Mouse (Mus musculus) Patski (cell line): ENCODE measurements at regions not wholly inside any gene's neighbourhood (a gene's known extent, or its start where the extent isn't known, plus 50 kb on each side); places are given as distances from the start of the nearest gene placed in this dataset.

Experiments used
- ATAC-seq: fragments of 100-300 bp; one replicate; pipeline ENCODE4 v1.8.0; 2021
- CTCF ChIA-PET: fragments of 350-600 bp; sonication (Branson Sonifier 250); formaldehyde crosslinking; loops from one replicate; lab custom pipeline; 2022; ENCODE audit warnings: inconsistent platforms; lab: Charles Lee
- POLR2A ChIA-PET: fragments of 350-600 bp; sonication (Branson Sonifier 250); formaldehyde crosslinking; loops from one replicate; lab custom pipeline; 2022; ENCODE audit warnings: antibody characterized with exemption, inconsistent platforms; lab: Charles Lee
- DNase-seq: peaks from one replicate; pipeline ENCODE4 v3.0.0-alpha.2; 2011; ENCODE audit warnings: low read depth, low spot score
- H3K27me3 ChIP-seq: fragments of 371-371 bp; one replicate; pipeline ENCODE4 v1.5.1; 2021
- CTCF ChIP-seq: fragments of 100-300 bp; IDR thresholded peaks from one replicate; pipeline ENCODE4 v1.5.1; 2021
- in situ Hi-C: fragments of 300-500 bp; cut with MboI; formaldehyde crosslinking; loops from 3 replicates; pipeline ENCODE4 v1.11.1; 2018; ENCODE audit warnings: low pct_unique_long_range_greater_than_20kb, mixed read lengths

DNA sequence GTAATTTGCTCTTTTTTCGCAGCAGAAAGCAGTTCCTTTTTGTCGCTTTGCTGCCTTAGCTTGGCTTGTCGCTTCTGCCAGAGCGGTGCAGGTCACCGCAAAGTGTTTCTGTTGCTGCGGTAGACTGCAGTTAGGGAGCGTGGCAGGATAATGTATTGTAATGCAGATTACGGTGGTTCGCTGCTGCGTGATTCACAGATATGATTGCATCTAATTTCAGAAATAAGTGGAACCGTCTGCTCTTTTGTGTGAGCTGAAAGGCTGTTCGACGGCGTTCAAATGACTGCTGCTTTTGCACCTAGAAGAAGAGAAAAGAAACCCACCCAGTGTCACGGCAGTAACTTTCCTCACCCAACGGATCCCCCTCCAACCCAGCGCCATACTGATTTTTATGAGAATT is 104.7 kb upstream of the Satb2 start:
- ChIA-PET POLR2A (no interaction called here), CTCF (no interaction called here)
- in situ Hi-C loops = no loop called here
- no peak for ATAC-seq
- peaks cover 13% of the 10 kb centered on the region for H3K27me3 ChIP-seq
- no peak for DNase-seq
- no peak for TF ChIP-seq CTCF

DNA sequence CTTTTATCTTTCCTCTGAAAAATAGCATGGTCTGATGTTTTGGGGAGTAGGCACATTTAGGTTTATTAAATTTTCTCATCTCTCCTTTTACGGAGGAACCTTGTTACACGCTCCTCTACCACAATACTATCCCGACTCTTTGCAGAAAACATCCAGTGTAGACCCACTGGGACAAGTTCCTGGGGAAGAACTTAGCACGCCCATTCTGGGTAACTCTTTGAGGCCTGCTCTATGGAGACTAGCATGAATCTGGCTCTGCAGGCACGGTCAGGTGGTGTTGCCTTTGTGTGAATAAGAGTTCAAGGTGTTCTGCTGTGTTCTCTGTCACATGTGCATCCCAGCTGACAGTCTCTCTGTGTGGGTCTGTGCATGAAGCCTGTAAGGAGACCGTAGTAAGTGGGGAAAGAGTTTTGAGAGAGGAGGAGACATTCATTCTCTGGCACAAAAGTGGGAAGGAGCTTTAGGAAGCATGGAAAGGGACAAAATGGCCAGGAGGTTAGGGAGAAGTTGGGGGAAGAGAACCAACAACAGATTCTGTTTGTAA is 105.2 kb upstream of the Satb2 start:
- ChIA-PET POLR2A (no interaction called here), CTCF (no interaction called here)
- no peak for TF ChIP-seq CTCF
- ATAC-seq (no peak), DNase-seq (no peak)
- in situ Hi-C loops = no loop called here
- H3K27me3 ChIP-seq = peaks cover 13% of the 10 kb centered on the region

DNA sequence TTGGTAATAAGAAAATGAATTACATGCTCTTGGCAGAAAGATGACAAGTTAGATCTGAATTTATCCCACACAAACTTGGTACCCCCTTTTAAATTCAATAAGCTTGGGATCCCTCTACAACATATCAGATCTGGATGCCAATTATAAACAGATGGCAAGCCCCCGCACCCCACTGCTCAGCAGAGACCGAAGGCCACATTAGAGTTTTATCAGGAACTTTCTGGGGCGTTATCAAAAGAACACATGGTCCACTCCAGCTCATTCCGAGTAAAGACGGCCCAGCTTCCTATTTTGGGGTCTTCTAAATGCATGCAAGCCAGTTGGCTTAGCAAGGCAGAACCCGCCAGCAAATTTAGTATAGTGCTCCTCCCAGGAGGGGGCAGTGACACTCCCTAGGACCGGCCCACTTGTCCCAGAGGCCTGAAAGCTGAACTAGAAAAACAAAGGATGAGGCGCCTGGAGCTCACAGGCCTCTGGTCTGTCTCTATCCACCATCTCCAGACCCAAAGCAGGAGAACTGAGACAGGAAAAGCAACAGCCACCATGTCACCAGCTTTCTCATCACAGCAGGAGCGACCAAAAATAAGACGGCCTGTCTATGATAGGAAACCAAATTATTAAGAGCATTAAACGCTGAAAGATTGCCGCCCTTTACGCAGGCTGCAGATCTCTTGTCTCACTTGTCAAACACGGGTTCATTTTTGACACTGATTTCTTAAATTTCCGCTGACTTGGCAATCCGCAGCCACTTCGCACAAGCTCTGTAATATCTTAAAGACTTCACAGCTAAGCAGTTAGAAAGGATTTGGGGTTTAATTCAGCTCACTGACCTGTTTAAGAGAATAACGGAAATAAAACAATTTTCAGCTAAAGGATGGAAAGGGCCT is 117.2 kb upstream of the Satb2 start:
- DNase-seq (no peak), ATAC-seq (no peak)
- ChIA-PET POLR2A (no interaction called here), CTCF (interaction anchor here (0.7 to 0.8 kb wide), 2 partner anchors 41 to 627 kb away, joined by 3 read pairs; no protein-coding TSS in a partner anchor)
- in situ Hi-C loops = no loop called here
- H3K27me3 ChIP-seq = peaks cover 13% of the 10 kb centered on the region
- TF ChIP-seq CTCF = no peak

DNA sequence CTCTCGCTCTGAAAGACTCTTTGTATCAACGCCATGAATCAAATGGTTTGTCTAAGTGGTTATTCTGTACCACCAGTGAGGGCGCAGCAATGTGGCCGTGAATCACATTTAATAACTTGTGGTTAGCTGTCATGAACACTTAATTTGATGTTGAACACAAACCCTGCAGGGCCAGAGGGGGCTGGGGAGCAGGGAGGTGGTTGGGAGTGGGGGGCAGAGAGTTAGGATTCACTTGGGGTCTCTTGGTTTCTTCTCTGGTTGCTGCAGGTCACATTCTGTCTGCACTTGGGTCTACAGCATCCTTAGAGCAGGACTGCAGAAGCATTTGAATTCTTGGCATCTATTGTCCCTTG is 117.8 kb upstream of the Satb2 start:
- CTCF ChIA-PET = interaction anchor here (0.7 kb wide), 1 partner anchor 628 kb away, joined by 3 read pairs; no protein-coding TSS in a partner anchor
- no peak for DNase-seq

DNA sequence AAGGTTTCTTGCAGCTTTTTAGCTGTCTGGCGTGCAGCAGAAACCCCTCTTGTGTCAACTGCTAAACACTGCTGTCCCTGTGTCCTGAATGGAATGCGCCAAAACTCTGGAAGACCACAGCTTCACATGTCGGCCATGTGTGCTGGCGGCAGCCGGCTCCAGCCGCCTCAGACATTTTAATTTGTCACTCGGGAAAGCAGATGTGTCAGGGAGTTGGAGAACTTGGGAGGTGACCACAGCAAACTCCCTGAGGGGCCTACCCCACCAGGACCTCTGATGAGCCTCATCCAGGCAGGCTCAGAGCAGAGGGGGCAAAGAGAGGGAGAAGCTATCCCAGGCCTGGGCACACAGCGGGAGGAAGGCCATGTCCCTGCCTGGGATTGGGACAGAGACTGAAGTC is 118.3 kb upstream of the Satb2 start:
- H3K27me3 ChIP-seq = peaks cover 10% of the 10 kb centered on the region
- no peak for TF ChIP-seq CTCF
- no peak for ATAC-seq
- DNase-seq = no peak
- in situ Hi-C loops = no loop called here
- ChIA-PET CTCF (interaction anchor here (0.7 kb wide), 1 partner anchor 628 kb away, joined by 3 read pairs; no protein-coding TSS in a partner anchor), POLR2A (no interaction called here)

More for the DNA sequence above, 117.8 kb upstream of the Satb2 start:
- TF ChIP-seq CTCF = no peak
- in situ Hi-C loops = no loop called here
- peaks cover 13% of the 10 kb centered on the region for H3K27me3 ChIP-seq
- POLR2A ChIA-PET = no interaction called here
- ATAC-seq = no peak

DNA sequence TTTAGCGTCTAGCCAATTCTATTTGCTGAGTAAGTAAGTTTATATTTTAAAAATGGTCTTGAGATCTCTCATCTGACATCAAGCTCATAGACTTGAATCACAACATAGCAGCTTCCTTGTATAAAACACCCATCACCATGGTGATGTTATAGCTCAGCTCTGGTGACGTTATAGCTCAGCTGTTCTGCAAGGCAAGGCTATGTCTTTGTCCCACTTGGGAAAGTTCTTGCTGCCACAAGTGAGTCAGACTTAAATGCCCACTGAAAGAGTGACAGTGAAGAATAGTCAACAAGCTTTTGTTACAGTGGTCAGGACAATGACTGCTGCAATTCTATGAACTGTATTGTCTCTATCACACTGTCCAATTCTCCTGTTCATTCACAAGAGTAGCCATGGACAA is 122.2 kb upstream of the Satb2 start:
- no peak for TF ChIP-seq CTCF
- ChIA-PET POLR2A (no interaction called here), CTCF (no interaction called here)
- ATAC-seq (no peak), DNase-seq (no peak)
- in situ Hi-C loops = no loop called here
- H3K27me3 ChIP-seq = peaks cover 11% of the 10 kb centered on the region

DNA sequence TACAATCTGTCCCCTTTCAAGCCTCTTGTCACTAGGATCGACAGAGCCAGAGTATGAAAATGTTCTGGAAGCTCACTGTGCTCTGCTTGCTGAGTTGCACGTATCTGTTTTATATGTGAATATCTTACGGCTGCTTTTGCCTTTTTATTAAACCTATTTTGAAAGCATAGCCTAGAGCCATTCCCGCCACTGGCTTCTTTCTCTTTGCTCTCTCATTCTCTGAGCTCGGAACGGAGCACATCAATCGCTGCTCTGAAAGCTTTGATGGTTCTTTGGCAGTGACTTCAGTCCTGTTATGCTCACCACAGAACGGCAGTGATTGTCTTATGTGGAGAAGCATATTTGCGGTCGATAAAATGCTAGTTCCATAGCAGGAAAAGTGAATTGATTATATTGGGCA is 128.9 kb upstream of the Satb2 start:
- no peak for DNase-seq
- no peak for ATAC-seq
- CTCF ChIA-PET = no interaction called here
- in situ Hi-C loops = no loop called here
- POLR2A ChIA-PET = no interaction called here
- peaks cover 5% of the 10 kb centered on the region for H3K27me3 ChIP-seq
- TF ChIP-seq CTCF = no peak

DNA sequence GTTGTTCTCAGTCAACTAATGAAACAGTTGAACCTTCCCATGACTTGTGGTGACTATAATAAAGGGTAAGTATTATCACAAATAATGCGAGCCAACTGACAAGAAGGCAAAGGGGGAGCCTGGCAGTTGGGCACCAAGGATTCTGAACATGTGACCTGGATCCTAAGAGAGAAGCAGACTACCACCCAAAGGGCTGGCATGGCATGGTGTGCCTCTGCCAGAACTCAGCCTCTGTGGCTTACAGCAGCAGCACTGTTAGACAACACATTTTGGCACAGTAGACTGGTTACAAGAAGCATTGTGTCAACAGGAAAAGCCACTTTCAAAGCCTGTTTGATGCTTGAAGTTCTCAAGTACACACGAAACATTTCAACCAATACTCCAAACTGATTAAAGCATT is 142.2 kb upstream of the Satb2 start:
- ATAC-seq (no peak), DNase-seq (no peak)
- in situ Hi-C loops = no loop called here
- CTCF ChIA-PET = no interaction called here
- no peak for TF ChIP-seq CTCF
- POLR2A ChIA-PET = no interaction called here
- peaks cover 8% of the 10 kb centered on the region for H3K27me3 ChIP-seq

DNA sequence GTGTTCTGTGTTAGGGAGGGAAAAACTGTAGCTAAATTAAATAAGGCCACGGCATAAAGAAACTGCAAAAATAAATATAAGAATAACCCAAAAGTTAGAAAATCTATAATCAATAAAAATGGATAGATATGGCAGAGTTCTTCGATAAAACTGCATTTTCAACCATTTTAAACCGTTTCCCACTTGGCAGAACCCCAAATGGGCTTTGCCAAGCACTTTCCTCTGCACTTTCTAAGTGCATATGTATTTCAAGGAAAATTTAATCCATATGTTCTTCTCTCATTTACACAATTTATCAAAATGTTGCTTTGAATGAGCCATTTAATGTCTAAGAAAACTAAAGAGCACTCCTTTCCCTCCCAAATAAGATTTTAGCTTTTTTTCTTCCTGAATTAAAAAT is 165.7 kb upstream of the Satb2 start:
- DNase-seq = no peak
- CTCF ChIA-PET = no interaction called here
- H3K27me3 ChIP-seq = peaks cover 23% of the 10 kb centered on the region
- in situ Hi-C loops = no loop called here
- ATAC-seq = no peak
- POLR2A ChIA-PET = no interaction called here
- no peak for TF ChIP-seq CTCF

DNA sequence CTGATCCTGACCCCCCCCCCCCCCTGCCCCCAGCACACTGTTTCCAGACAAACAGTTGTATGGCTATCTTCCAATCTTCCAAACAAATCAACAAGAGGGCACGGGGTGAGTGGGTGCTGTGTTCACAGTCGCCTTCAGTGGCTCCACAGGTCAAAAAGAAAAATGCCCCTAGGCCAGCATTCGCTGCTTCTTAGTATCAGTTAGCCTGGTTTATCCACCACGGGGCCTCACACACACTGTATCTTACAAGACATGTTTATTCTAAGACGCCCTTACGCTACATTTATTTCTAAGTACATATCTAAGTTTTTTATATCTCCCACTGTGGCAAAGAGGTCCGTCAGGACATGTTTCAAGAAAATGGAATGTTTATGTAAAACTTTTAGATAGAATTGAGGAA is 177.4 kb upstream of the Satb2 start:
- H3K27me3 ChIP-seq = peaks cover 18% of the 10 kb centered on the region
- CTCF ChIA-PET = no interaction called here
- in situ Hi-C loops = no loop called here
- DNase-seq (no peak), ATAC-seq (no peak)
- POLR2A ChIA-PET = no interaction called here
- TF ChIP-seq CTCF = no peak

DNA sequence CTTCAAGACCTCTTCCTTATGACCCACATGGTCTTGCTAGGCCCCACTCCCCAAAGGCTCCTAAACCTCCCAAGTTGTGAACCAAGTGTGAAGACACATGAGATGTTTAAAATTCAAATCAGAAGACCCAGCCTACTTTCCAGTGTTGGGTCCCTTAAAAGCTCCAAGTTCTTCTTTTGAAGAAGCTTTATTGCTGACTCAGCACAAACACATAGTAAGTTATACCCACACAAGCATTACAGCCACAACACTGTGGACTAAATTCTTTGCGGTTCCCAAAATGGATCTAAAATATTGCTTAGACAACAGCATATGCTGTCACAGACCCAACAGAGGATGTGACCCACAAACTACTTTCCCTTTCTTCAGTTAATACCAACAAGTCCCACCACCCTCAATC is 186.0 kb upstream of the Satb2 start:
- ATAC-seq (no peak), DNase-seq (no peak)
- TF ChIP-seq CTCF = no peak
- in situ Hi-C loops = no loop called here
- peaks cover 23% of the 10 kb centered on the region for H3K27me3 ChIP-seq
- POLR2A ChIA-PET = no interaction called here
- CTCF ChIA-PET = no interaction called here
